Comparison of ENCODE assay signal across 24 mouse cellular contexts in the genomic region with DNA sequence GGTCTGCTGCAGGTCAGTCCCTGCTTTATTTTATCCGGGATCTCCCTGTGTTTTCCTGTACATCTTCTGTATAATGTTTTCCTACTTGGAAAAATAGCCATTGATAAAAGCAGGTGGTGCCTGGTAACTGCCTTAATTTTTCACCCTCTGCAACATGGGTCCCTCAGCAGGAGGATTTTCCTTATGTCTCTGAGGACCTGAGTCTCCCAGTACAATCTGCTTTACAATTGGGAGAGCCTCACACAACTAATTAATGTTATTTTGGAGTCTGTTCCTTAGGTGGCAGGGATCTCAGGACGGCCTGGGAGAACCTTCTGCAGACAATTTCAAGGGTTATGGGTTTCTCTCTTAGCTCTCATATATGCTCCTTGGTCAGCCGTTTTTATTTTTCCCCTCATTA. TPM values are rescaled to one million over a fixed set of nuclear protein-coding genes. Genes with fewer than 3 reads are reported as not detected.
DNase-seq lines count a peak whose midpoint lies in the region; ATAC-seq lines count a peak whose summit lies in the region.
"Had no signal": no experiment of that assay in that cellular context is flagged by ENCODE, and none has a peak within 500 bp of the region (broad histone marks: within the 10 kb centered on the region; RNA-seq: fewer than 3 reads in every experiment).

A gene (minus strand): TSS at position 101 of the 400 bp plus-strand sequence.

- peak; percentile 45 for DNase-seq in heart, adult 11 months
- no peak for DNase-seq in heart, postnatal 4 days
- peak; percentile 10 for DNase-seq in midbrain, embryonic 11.5 days (ENCODE audit: low spot score, missing footprints)
- DNase-seq: adrenal gland, adult 2 months; adrenal gland, adult 8-10 months; adrenal gland, postnatal 10 days; adrenal gland, postnatal 14 days; adrenal gland, postnatal 25 days; adrenal gland, postnatal 36 days; B cell, adult 2 months; cerebellum, adult 11 months; cerebellum, adult 11-12 months; cerebellum, adult 18-20 months had no signal

- no peak within 1 kb of the TSS for H3K27ac ChIP-seq in midbrain, embryonic 11.5 days (ENCODE audit: low read depth, low read length)
- no peak within 1 kb of the TSS for H3K27ac ChIP-seq in midbrain, embryonic 16.5 days (ENCODE audit: low read length)

- H3K36me3 ChIP-seq in midbrain, embryonic 11.5 days (ENCODE audit: control insufficient read depth, insufficient read depth, low read length), result no peaks in the 10 kb centered on the region
- H3K36me3 ChIP-seq in midbrain, embryonic 16.5 days (ENCODE audit: control insufficient read depth, insufficient read depth, low read length), result no peaks in the 10 kb centered on the region
- H3K36me3 ChIP-seq: G1E had no signal

- no peak within 1 kb of the TSS for H3K4me2 ChIP-seq in midbrain, embryonic 11.5 days
- H3K4me2 ChIP-seq in midbrain, embryonic 16.5 days (ENCODE audit: low read length), result no peak within 1 kb of the TSS

- H3K4me3 ChIP-seq in midbrain, embryonic 11.5 days (ENCODE audit: low read depth, low read length), result no peak within 1 kb of the TSS
- no peak within 1 kb of the TSS for H3K4me3 ChIP-seq in midbrain, embryonic 16.5 days (ENCODE audit: low read depth, low read length)

- H3K9me3 ChIP-seq in midbrain, embryonic 11.5 days (ENCODE audit: control insufficient read depth, low read length), result no peaks in the 10 kb centered on the region
- H3K9me3 ChIP-seq in midbrain, embryonic 16.5 days (replicated peaks; ENCODE audit: control insufficient read depth, low read length, poor library complexity, severe bottlenecking), result 0 out of 2 replicates have a peak, but pooled peaks cover 2% of the 10 kb centered on the region
- H3K9me3 ChIP-seq: G1E had no signal

- no peak within 1 kb of the TSS for H3K9ac ChIP-seq in midbrain, embryonic 11.5 days (ENCODE audit: low read length)
- H3K9ac ChIP-seq in midbrain, embryonic 16.5 days (ENCODE audit: low read depth, low read length), result no peak within 1 kb of the TSS

- peaks cover 8% of the 10 kb centered on the region for H3K27me3 ChIP-seq in midbrain, embryonic 11.5 days (ENCODE audit: control insufficient read depth, insufficient read depth, low read length)
- H3K27me3 ChIP-seq in midbrain, embryonic 16.5 days (ENCODE audit: control insufficient read depth, insufficient read depth, low read depth, low read length), result no peaks in the 10 kb centered on the region

- no peaks in the 10 kb centered on the region for H3K4me1 ChIP-seq in midbrain, embryonic 11.5 days (ENCODE audit: control insufficient read depth, insufficient read depth, low read length)
- H3K4me1 ChIP-seq in midbrain, embryonic 16.5 days (ENCODE audit: control insufficient read depth, insufficient read depth, low read length), result no peaks in the 10 kb centered on the region

- ATAC-seq in midbrain, embryonic 11.5 days (ENCODE audit: low FRiP score), result no peak
- no peak for ATAC-seq in midbrain, embryonic 16.5 days
- ATAC-seq: activated CD4-positive, CD25-positive, alpha-beta regulatory T cell, adult 4 months; CD4-positive, CD25-positive, alpha-beta regulatory T cell, adult 4 months; Patski had no signal

- 78% methylated on average over 3 of the region's 3 CpGs for WGBS in midbrain, embryonic 11.5 days
- WGBS in midbrain, embryonic 16.5 days, result 85% methylated on average over 3 of the region's 3 CpGs

RNA-seq across cellular contexts. Expression of the gene that starts here (rescaled TPM):
- total RNA-seq in heart, postnatal 4 days (2021), result not detected
- not detected in 2 replicates for polyA plus RNA-seq in midbrain, embryonic 11.5 days (2014; fragmentation: Nextera tagmentation; extraction: Ambion mirVana)
- polyA plus RNA-seq in midbrain, embryonic 16.5 days (2015; fragmentation: Nextera tagmentation; extraction: Ambion mirVana), result 0.04 TPM in 1 of 2 replicates, not detected in the other
- total RNA-seq: adrenal gland, adult 18-20 months; adrenal gland, adult 2 months; adrenal gland, adult 8-10 months; adrenal gland, postnatal 10 days; adrenal gland, postnatal 14 days; adrenal gland, postnatal 25 days; adrenal gland, postnatal 36 days; adrenal gland, postnatal 4 days; CH12.LX; ES-E14; MEL had no signal
- polyA plus RNA-seq: activated CD4-positive, CD25-positive, alpha-beta regulatory T cell, adult 4 months; adrenal gland, adult 2 months; C2C12; CD4-positive, CD25-positive, alpha-beta regulatory T cell, adult 4 months; G1E; Patski had no signal

Comparison
In these comparisons a context has a peak if more than half of its experiments do, and no peak if none do; other contexts are left out.
1. Peak in DNase-seq in midbrain, embryonic 11.5 days; RNA of the gene not detected or under 1 TPM.